Mouse (Mus musculus) erythroblast, adult 5-6 weeks (primary cell): Measurements from ENCODE around the gene Wasf2. TPM values are rescaled to one million over a fixed set of nuclear protein-coding genes. Genes with fewer than 3 reads are reported as not detected.

Experiments
- ATAC-seq: replicated peaks from 2 replicates; pipeline ENCODE4 v1.8.0; 2016; ENCODE audit warnings: moderate number of reproducible peaks, mild to moderate bottlenecking, moderate TSS enrichment, inconsistent platforms; ENCODE audit not compliant: poor library complexity, low FRiP score, severe bottlenecking
- total RNA-seq, 2 experiments: library from RNA; stranded (forward) in 1 of 2; stranded (reverse) in 1 of 2; fragments of 150-400 nt in 1 of 2; fragments of 200-764, 138-1000 nt in 1 of 2; gene quantifications; 2 replicates each; pipeline versions ENCODE4 v1.2.3 to v1.2.4; 2015 to 2017; ENCODE audit warnings: low replicate concordance in 2 of 2

The Wasf2 gene
- total RNA-seq (2015; ENCODE audit: low replicate concordance) (49.6 and 78.6 TPM in 2 replicates), total RNA-seq (2017; ENCODE audit: low replicate concordance) (40.3 and 58.8 TPM in 2 replicates)

DNA sequence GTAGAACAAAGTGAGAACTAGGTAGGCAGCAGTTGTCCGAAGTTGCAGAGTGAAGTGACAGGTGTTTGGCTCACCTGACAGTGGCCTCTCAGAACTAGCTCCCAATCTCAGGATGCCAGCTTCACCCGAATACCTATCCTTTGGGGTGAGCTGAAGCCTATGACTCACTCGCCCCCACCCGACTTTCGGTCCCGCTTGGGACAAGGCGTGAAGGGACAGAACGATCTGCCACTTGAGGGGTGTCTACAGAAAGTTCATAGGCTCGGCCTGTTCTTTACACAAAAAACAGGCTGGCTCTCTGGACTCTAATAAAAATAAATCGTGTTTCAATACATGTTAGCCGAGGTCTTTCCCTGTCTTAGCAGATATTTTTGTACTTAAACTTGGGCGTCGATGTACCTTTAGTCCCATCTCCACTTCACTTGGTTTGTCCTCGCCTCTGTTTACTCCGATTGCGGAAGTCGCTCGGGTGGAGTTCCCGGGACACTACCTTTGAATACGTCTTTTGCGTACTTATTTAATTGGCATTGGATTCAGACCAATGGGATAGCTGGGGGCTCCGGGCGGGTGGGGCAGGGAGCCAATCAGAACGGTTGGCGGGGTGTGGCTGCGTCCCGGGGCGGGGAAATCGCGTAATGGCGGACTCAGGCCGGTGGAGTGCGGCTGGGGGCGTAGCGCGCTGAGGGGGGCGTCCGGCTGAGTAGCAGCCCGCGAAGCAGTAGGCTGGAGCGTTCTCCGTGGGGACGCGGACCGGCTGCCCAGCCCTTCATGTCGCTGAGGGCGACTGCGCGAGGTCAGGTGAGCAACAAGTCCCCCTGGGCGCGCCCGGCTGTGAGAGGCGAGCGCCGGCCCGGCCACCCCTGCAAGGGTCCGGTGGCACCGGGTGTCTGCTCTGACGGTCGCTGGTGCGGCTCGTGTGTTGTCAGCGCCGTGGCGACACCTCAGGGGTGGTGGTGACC lies at the start of gene Wasf2:
Gene Wasf2 (plus strand): TSS at position 575 of the 959 bp plus-strand sequence.
- ATAC-seq: peak; percentile 89

GRCm38 (mm10) chr4:133080862-133081261 lies 49.4 kb upstream of the Wasf2 start:
- no peak for ATAC-seq

- no peak for ATAC-seq
These were observed 48.0 kb upstream of the Wasf2 start for GRCm38 (mm10) chr4:133082216-133082773.

DNA sequence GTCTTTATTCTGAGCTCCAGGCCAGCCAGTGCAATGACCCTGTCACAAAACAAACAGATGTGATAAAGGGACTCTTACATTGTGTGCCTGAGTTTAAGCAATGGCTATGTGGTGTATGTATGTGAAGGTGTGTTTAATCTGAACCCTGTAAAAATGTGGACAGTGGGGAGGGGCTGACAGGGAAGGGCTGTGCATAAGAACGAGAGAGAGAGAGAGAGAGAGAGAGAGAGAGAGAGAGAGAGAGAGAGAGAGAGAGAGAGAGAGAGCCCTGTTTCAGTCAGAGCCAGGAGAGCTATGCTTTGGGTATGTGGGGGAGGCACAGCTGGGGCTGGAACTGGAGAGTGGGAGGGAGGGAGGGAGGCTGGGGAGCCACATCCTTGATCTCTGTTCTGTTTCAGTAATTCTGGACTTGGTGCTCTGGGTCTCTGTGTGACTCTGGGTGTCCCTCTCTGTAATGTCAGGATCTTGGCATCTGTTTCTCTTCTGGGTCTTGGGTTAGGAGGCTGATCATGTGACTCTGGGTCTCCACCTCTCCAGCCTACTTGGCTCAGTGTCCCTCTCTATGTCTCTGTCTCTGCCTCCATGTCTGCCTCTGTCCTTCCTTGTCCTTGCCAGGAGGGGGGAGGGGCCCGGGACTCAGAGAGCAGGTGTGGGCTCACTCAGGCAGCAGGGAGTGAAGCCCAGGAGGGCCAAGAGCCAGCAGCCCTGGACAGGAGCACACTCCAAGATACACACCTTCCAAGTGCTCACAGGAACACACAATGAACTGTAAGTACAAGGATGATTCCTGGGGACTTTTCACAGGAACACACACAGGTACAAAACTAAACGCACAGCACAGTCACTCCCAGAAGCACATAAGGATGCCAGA lies 46.1 kb upstream of the Wasf2 start:
- no peak for ATAC-seq

- no peak for ATAC-seq
These were observed 45.1 kb upstream of the Wasf2 start for GRCm38 (mm10) chr4:133085011-133085782.

DNA sequence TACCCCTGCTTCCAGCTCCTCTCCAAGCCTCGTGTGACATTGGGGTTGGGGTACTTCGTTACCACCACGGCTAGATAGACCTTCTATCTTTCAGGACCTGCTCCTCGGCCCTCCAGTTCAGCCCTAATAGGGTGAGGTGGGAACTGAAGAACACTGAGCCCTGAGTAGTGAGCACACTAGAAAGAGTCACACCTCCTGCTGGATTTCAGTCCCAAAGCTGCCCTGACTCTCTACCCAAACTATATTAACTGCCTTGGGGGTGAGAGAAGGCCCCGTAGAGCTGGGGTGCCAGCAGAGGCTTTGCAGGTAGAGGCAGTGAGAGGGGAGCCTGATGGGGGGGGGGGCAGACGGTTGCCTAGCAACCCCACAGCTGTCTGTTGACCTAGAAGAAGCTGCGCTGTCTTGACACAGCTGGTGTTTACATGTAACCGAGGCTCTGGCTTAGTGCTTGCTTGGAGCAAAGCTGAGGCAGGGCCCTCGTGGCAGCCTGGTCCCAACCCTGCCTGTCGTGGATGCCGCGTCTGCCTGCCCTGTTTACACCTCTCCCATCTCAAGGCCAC lies 44.4 kb upstream of the Wasf2 start:
- ATAC-seq: no peak

DNA sequence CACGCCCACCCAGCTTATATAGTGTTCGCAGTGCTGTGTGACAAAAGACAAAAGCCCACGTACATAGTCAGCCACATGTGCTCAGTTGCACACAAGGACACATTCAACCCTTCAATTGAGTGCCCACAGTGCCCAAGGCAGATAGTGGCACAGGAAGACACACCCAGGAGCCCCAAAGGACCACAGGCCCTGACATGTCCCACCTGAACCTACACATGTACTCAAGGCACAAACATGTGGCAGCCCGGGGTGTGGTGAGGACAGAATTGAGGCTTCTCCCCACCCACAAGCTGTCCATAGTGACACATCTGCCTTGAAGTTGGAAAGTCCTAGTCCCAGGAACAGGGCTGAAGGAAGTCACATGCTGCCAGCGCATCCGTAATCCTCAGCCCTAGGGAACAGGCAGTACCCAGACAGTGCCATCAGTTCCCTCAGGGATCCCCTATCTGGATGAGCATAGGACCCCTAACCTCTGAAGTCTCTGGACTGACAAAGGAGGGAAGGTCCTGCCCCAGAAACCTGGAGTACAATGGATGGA lies 43.1 kb upstream of the Wasf2 start:
- no peak for ATAC-seq

DNA sequence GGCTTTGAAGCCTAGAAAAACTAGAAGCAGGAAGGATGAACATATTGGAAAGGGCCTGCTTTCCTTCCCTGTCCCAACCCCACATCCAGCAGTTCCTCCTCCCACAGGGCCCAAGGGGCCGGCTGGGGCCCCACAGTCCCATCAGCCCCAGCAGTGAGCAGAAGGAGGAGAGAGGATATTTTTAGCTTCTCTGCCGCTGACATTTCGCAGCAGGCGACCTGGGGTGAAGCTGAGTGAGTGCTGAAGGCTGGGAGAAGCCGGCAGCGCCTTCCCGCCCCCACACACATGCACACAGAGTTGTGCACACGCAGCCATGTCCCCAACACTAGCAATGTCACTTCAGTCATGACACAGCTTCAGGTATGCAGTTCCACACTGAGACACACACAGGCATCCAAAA lies 42.5 kb upstream of the Wasf2 start:
- no peak for ATAC-seq

DNA sequence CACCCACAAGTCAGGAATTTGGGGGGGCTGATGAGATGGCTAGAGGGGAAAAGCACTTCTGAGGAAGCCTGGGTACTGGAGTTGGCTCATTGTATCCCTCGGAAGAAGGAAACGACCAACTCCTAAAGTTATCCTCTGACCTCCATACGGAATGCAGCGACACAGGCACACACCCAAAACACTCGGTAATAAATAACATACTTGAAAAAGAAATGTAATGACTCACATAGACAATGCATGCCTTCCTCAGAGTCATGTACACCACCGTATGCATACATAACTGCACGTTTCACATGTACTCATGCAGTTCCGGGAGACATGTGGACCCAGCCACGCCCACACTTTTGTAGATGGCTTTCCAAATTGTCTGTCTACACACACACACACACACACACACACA lies 41.0 kb upstream of the Wasf2 start:
- no peak for ATAC-seq

DNA sequence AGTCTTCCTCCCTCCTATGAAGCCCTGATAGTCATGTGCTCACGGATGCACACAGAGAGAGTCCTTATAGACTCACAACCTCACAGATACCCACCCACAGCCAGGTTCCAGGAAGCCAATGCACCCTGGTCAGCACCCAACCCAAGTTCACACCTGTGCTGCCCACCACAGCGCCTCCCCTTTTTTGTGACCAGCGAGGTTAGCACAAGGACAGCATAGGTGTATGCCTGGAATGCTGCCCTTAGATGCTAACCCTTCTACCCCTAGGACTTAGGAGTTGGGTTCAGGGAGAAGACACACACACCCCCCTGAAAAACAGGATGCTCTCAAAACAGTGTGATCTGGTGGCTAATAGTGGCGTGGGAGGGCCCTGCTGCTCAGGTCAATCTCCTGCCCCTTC lies 40.5 kb upstream of the Wasf2 start:
- ATAC-seq: no peak

GRCm38 (mm10) chr4:133090276-133090719 lies 40.0 kb upstream of the Wasf2 start:
- no peak for ATAC-seq

- ATAC-seq: no peak
These were observed 39.4 kb upstream of the Wasf2 start for GRCm38 (mm10) chr4:133090720-133091458.

DNA sequence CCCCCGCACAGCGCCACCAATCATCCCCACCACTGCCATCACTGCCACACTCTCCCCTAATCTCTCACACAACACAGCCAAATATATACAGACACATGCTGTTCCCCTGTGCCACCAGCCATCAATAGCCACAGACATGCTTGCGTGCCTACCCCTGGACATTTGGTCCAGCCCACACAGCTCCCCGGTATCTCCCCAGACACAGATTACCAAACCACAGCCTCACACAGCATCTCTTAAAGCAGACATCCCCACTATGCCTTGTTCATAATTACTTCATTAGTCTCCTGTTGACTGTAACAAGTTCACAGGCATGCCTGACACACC lies 38.9 kb upstream of the Wasf2 start:
- no peak for ATAC-seq

GRCm38 (mm10) chr4:133092453-133092901 lies 37.8 kb upstream of the Wasf2 start:
- ATAC-seq: no peak

DNA sequence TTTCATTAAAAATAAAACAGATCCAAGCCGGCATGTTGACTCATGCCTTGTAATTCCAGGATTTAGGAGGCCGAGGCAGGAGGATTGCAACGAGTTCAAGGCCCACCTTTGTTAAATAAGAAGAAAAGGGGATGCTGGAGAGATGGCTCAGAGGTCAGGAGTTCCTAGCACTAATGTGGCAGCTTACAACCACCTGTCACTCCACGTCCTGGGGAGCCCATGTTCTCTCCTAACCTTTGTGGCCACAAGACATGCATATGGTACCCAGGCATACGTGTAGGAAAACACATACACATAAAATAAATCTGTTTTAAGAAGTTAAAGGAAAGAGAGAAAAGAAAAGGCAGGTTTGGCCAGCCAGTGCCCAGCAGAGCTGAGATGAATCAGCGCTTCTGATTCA lies 37.2 kb upstream of the Wasf2 start:
- ATAC-seq: no peak

DNA sequence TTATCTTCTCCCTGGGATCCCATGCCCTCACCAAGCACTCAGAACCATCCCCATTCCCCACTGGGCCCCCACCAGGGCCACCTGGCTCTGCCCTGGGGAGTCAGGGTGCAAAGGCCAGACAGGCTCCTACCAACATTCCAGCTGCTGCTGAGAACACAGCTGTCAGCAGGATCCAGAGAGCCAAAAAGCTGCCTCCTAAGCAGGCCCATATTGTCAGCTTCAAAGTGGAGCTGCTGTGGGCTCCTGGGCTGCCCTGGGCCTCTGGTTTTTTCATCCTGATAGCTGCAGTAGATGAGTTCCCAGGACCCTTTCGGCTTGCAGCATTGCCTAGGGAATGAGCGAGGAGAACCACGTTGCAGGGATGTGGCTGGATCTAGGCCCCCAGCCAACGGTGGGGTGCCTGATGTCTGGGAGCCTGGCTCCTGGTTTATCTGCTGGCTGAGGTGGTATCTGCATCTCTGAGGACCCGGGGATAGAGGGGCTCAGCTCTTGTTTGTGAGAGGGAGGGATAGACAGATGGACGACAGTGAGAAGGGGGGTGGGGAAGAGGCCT lies 36.7 kb upstream of the Wasf2 start:
- no peak for ATAC-seq

DNA sequence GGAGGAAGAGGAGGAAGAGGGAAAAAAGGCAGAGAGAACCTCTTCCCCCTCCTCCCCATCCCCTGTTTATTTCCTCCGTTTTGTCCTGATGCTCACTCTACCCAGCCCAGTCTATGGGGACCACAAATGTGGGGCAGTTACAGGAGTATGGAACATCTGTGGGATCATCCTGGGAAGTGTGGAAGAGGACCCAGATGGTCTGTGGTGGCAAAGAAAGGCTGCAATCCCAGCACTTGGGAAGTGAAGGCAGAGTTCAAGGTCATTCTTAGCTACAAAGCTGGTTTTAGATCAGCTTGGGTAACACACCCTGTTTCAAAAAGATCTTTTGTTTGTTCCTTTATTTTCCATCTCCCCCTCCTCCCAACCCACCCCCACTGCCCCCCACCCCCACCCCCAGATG lies 36.0 kb upstream of the Wasf2 start:
- ATAC-seq: no peak
